Mouse (Mus musculus) heart, embryonic 11.5 days (tissue): ENCODE results near the gene Nfatc3. TPM values are rescaled to one million over a fixed set of nuclear protein-coding genes. Genes with fewer than 3 reads are reported as not detected.

Source experiments
- ATAC-seq: fragments of 200-750 bp; cut with Nextera tagmentation; replicated peaks from 2 replicates; pipeline ENCODE4 v1.8.0; 2017; ENCODE audit warnings: moderate library complexity; ENCODE audit not compliant: insufficient number of reproducible peaks, low FRiP score, low TSS enrichment
- H3K27ac ChIP-seq: fragments of 300-500 bp; sonication (generic); 2 replicates; pipeline ENCODE4 v1.5.1; 2014; ENCODE audit warnings: mild to moderate bottlenecking, low read depth, low read length
- H3K27me3 ChIP-seq: fragments of 300-500 bp; sonication (generic); 2 replicates; pipeline ENCODE4 v1.6.1; 2014; ENCODE audit warnings: mild to moderate bottlenecking, low read length, mixed read lengths; ENCODE audit not compliant: control insufficient read depth, insufficient read depth
- H3K36me3 ChIP-seq: fragments of 300-500 bp; sonication (generic); 2 replicates; pipeline ENCODE4 v1.6.1; 2014; ENCODE audit warnings: mild to moderate bottlenecking, low read length, moderate library complexity, mixed read lengths; ENCODE audit not compliant: control insufficient read depth, insufficient read depth
- H3K4me1 ChIP-seq: fragments of 300-500 bp; sonication (generic); 2 replicates; pipeline ENCODE4 v1.6.1; 2014; ENCODE audit warnings: low read length; ENCODE audit not compliant: control insufficient read depth, insufficient read depth
- H3K4me2 ChIP-seq: fragments of 300-500 bp; sonication (generic); 2 replicates; pipeline ENCODE4 v1.6.1; 2014; ENCODE audit warnings: mild to moderate bottlenecking, moderate library complexity
- H3K4me3 ChIP-seq: fragments of 300-500 bp; sonication (generic); 2 replicates; pipeline ENCODE4 v1.5.1; 2014; ENCODE audit warnings: low read depth, low read length
- H3K9ac ChIP-seq: fragments of 300-500 bp; sonication (generic); 2 replicates; pipeline ENCODE4 v1.6.1; 2014; ENCODE audit warnings: mild to moderate bottlenecking, low read depth, low read length, moderate library complexity
- H3K9me3 ChIP-seq: fragments of 300-500 bp; sonication (generic); replicated peaks from 2 replicates; pipeline ENCODE4 v1.6.1; 2016; ENCODE audit warnings: low read length; ENCODE audit not compliant: control insufficient read depth
- WGBS: fragments of 180-500 bp; shearing (Covaris S2); extraction: QIAGEN DNeasy Blood & Tissue Kit; methylation state at CpG from one replicate; pipeline ENCODE4 v1.1.7; 2014; ENCODE audit not compliant: insufficient replicate concordance; 5-methylcytosine and 5-hydroxymethylcytosine counted together
- polyA plus RNA-seq: library from polyadenylated mRNA; unstranded; fragments of >200 nt; fragmentation: Nextera tagmentation; extraction: Ambion mirVana; gene quantifications from 2 replicates; pipeline ENCODE4 v1.2.1, GENCODE M21; 2014

The Nfatc3 gene
- polyA plus RNA-seq, 1 experiment from 2014 or later: 6.0 TPM

DNA sequence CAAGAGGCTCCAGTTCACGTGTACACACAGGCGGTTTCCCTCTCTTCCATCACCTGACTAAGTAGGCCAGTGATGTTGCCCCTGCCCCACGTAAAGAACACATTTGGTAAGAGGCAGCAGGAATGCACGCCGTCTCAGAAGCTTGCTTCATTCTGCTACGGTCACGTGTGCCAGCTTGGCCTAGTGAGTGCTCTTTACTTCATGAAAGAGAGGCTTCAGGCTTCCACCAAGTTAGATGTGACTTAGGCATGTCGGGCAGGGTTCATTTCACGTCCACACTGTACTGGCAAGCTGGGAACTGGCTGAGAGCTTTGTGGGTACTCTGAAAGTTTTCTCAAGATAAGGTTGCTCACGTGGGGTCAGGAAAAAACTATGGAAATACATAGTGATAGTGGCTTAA is 19.9 kb upstream of the Nfatc3 start:
- no peaks in the 10 kb centered on the region; the same call in 1 of the 2 replicates for H3K36me3 ChIP-seq
- no peak overlapping the region for H3K4me3 ChIP-seq
- no peaks in the 10 kb centered on the region for H3K4me1 ChIP-seq
- H3K4me2 ChIP-seq: no peak overlapping the region
- no peak for ATAC-seq
- H3K9ac ChIP-seq: no peak overlapping the region
- H3K9me3 ChIP-seq: no peaks in the 10 kb centered on the region
- no peak overlapping the region for H3K27ac ChIP-seq
- no peaks in the 10 kb centered on the region for H3K27me3 ChIP-seq
- 83% methylated on average over 10 of the region's 10 CpGs for WGBS

DNA sequence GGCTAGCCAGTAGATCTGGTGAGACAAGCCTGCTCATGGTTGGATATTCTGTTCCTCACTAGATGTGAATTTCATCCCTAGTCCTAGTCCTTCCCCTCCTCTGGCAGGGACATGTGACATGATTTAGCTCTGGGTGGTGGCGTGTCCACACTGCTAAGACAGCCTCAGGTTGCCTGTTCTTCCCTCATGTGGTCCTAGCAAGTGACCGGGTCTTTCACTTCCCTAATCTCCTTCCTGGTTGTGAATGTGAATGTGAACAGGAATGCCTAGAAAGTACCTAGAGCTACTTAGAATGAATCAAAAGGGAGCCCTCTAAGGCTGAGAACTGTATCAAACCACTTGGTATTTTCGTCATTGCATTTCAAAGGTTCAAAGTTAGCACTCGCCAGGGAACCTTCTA is 19.0 kb upstream of the Nfatc3 start:
- Histone ChIP-seq H3K9me3 (no peaks in the 10 kb centered on the region), H3K36me3 (no peaks in the 10 kb centered on the region; the same call in 1 of the 2 replicates), H3K4me3 (no peak overlapping the region), H3K4me1 (no peaks in the 10 kb centered on the region), H3K9ac (no peak overlapping the region), H3K4me2 (no peak overlapping the region), H3K27me3 (no peaks in the 10 kb centered on the region), H3K27ac (no peak overlapping the region)
- no peak for ATAC-seq
- WGBS: 71% methylated on average over 4 of the region's 4 CpGs

DNA sequence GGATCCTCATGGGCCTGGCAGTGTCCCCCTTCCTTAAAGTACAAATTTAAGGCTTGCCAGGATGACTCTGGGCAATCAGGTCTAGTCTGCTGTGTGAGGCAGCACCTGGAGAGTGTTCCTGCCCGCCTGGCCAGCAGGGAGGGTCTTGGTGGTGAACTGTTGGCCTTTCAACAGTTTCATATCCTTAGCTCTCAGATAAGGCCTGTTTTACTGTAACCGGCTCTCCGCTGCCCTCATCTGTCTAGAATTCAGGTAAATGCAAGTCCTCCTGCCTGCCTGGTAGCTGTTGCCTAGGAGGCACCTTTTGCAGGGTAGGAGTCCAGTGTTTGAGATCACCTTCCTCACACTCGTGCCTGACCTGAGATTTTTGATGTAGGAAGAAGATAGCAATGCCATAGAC is 18.4 kb upstream of the Nfatc3 start:
- WGBS: 51% methylated on average over 4 of the region's 4 CpGs
- no peaks in the 10 kb centered on the region; the same call in 1 of the 2 replicates for H3K36me3 ChIP-seq
- no peak overlapping the region for H3K9ac ChIP-seq
- H3K4me3 ChIP-seq: no peak overlapping the region
- H3K4me2 ChIP-seq: no peak overlapping the region
- H3K27ac ChIP-seq: no peak overlapping the region
- no peak for ATAC-seq
- no peaks in the 10 kb centered on the region for H3K9me3 ChIP-seq
- no peaks in the 10 kb centered on the region for H3K4me1 ChIP-seq
- H3K27me3 ChIP-seq: no peaks in the 10 kb centered on the region

DNA sequence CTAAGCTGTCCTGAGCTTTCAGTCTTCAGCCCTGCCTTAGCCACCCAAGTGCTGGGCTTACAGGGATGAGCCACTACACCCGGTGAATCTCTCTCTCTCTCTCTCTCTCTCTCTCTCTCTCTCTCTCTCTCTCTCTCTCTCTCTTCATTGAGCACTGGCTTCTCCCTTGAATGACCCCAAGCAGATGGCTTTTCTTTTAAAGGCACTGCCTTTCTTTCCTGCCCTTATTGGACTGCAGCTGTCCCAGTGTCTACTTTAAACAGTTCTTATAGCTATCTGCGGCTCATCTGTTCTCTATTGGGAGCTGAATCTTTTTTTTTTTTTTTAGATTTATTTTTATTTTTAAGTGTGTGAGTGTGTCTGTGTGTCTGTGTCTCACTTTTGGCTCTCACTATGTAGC is 15.6 kb upstream of the Nfatc3 start:
- no peak overlapping the region for H3K4me2 ChIP-seq
- no peak overlapping the region for H3K4me3 ChIP-seq
- H3K9ac ChIP-seq: no peak overlapping the region
- H3K27ac ChIP-seq: no peak overlapping the region
- H3K27me3 ChIP-seq: no peaks in the 10 kb centered on the region
- no peaks in the 10 kb centered on the region for H3K4me1 ChIP-seq
- 75% methylated on average over 2 of the region's 2 CpGs for WGBS
- H3K36me3 ChIP-seq: no peaks in the 10 kb centered on the region; the same call in 1 of the 2 replicates
- no peaks in the 10 kb centered on the region for H3K9me3 ChIP-seq
- no peak for ATAC-seq

DNA sequence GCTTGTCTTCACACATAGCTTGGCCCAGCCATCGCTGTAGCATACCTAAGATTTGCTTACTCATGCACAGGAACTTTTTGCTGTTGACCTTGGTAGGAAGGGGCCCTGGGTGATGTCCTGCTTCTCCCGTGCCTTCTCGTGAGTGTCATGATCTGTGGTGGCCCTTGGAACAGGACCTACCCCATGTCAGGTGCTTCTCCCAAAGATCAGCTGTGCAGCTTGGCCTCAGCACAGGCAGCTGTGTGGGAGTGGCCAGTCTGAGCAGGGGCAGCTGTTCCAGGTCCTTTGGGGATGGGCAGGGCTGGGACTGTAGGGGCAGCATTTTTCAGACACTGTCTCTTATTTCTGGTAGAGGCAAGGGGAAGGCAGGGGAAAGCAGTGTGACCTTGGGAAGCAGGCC is 14.5 kb upstream of the Nfatc3 start:
- no peaks in the 10 kb centered on the region for H3K4me1 ChIP-seq
- H3K36me3 ChIP-seq: no peaks in the 10 kb centered on the region; the same call in 1 of the 2 replicates
- H3K4me2 ChIP-seq: no peak overlapping the region
- H3K9ac ChIP-seq: no peak overlapping the region
- ATAC-seq: no peak
- H3K27ac ChIP-seq: no peak overlapping the region
- no peaks in the 10 kb centered on the region for H3K27me3 ChIP-seq
- no peak overlapping the region for H3K4me3 ChIP-seq
- H3K9me3 ChIP-seq: no peaks in the 10 kb centered on the region
- WGBS: 71% methylated on average over 3 of the region's 3 CpGs

DNA sequence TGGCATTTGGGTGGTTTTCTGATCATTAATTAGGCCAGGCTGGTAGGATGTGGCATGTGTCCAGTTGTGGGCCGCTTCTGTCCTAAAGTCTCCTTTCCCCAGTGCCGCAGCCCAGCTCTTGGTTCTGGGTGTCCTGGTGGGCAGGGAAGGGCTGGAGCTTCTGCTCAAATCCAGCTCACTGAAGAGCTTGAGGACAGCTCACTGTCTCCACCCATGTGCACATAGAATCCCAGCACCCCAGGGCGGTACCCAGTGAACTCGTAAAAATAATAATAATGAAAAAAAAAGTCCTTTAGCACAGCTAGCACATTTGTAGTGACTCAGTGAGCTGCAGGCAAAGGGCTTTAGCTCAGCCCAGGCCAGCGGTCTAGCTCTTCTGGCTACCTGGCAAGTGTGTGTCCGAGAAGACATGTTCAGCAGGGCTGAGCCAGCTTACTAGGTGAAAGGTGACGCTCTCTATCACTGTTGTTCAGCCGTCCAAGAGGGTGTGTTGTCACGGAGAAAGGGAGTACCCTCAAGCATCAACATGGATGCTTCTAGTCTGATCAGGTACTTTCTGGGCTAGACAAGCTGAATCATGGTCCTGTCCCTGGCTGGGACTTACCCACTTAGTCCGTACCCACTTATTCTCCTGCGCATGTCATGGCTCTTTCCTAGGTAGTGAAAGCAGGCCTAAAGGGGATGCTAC is 11.6 kb upstream of the Nfatc3 start:
- Histone ChIP-seq H3K4me1 (no peaks in the 10 kb centered on the region), H3K4me3 (no peak overlapping the region), H3K9ac (no peak overlapping the region), H3K27me3 (no peaks in the 10 kb centered on the region), H3K4me2 (no peak overlapping the region), H3K27ac (no peak overlapping the region), H3K36me3 (no peaks in the 10 kb centered on the region), H3K9me3 (no peaks in the 10 kb centered on the region)
- WGBS: 86% methylated on average over 11 of the region's 11 CpGs
- ATAC-seq: no peak

DNA sequence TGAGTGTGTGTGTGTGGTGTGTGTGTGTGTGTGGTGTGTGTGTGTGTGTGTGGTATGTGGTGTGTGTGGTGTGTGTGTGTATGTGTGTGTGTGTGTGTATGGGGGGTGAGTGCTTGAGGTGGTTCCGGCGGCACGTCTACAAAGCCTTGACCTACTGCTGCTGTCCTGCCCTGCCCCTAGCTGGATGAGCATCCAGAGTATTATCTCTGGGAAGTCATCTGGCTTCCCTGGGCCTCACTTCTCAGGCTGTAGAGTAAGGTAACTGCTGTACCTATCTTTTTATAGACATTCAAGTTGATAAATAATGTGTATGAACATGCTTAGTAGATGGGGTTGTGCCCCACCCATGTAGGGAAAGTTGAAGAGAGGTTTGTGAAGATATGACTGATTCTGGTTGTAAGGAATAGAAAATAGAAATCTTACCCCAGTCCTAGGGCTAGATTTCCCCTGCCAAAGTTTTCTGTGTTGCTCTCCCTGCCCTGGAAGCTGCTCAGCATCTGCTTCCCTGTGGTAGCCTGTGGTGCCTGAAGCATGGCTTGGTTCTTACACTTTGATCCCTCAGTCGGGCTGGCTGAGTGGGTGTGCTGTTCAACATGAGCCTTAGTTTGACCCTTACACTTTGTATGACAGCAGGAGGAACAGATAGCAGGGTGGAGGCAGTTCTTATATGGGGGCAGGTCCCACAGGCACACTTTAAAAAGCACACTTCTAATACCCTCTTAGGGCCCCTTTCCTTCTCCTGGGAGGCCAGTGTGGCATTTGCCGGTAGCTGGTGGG is 10.6 kb upstream of the Nfatc3 start:
- no peak overlapping the region for H3K27ac ChIP-seq
- 82% methylated on average over 5 of the region's 5 CpGs for WGBS
- H3K9me3 ChIP-seq: no peaks in the 10 kb centered on the region
- H3K36me3 ChIP-seq: no peaks in the 10 kb centered on the region
- H3K4me1 ChIP-seq: no peaks in the 10 kb centered on the region
- no peaks in the 10 kb centered on the region for H3K27me3 ChIP-seq
- no peak overlapping the region for H3K4me3 ChIP-seq
- no peak for ATAC-seq
- H3K9ac ChIP-seq: no peak overlapping the region
- no peak overlapping the region for H3K4me2 ChIP-seq

DNA sequence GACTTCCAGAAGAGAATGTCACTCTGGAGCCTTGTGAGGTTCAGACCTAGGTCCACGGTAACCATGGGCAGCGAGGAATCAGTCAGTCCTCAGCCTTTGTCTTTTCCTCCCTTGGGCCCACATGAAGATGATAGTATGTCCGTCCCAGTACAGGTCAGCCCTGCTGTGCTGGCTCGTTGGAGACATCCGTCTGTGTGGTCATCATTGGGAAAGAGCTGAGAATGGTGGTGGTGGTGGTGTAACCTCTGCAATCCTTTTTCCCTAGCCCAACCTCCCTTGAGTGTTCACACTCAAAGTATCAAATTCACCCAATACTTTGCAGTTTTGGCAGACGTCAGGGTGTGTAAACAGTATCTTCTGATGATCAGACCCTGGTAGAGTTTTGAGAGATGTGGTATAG is 8.8 kb upstream of the Nfatc3 start:
- no peak overlapping the region for H3K4me2 ChIP-seq
- ATAC-seq: no peak
- H3K9ac ChIP-seq: no peak overlapping the region
- H3K27ac ChIP-seq: no peak overlapping the region
- H3K4me3 ChIP-seq: no peak overlapping the region
- no peaks in the 10 kb centered on the region for H3K27me3 ChIP-seq
- no peaks in the 10 kb centered on the region for H3K36me3 ChIP-seq
- H3K4me1 ChIP-seq: no peaks in the 10 kb centered on the region
- WGBS: 81% methylated on average over 6 of the region's 6 CpGs
- H3K9me3 ChIP-seq: no peaks in the 10 kb centered on the region

DNA sequence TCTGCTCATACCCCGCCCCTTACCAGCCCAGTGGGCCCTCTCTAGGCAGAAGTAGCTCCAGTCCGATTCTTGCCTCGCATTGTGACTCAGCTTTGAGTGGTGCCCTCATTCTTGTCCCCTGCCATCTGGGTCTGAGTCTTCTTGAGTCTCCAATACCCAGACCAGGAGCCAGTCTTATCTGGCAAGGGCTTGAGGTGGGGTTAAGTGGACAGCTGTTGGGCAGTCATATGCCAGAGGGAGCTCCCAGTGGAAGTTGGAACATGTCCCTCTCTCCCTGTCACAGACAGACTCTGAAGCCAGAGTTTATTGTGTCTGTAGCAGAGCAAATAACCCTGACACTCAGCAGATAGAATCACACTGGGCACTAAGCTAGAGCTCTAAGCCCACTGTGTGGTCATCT is 7.6 kb upstream of the Nfatc3 start:
- H3K27me3 ChIP-seq: no peaks in the 10 kb centered on the region
- no peak overlapping the region for H3K4me3 ChIP-seq
- no peak overlapping the region for H3K4me2 ChIP-seq
- H3K9ac ChIP-seq: no peak overlapping the region
- WGBS: 84% methylated on average over 3 of the region's 3 CpGs
- no peaks in the 10 kb centered on the region for H3K4me1 ChIP-seq
- H3K9me3 ChIP-seq: no peaks in the 10 kb centered on the region
- H3K36me3 ChIP-seq: no peaks in the 10 kb centered on the region
- ATAC-seq: no peak
- H3K27ac ChIP-seq: no peak overlapping the region
